Mouse (Mus musculus) limb, embryonic 14.5 days (tissue): ENCODE measurements around the gene Tmem259. TPM values are rescaled to one million over a fixed set of nuclear protein-coding genes. Genes with fewer than 3 reads are reported as not detected.

Experiments used
- ATAC-seq: fragments of 200-750 bp; cut with Nextera tagmentation; 2 replicates; pipeline ENCODE4 v1.8.0; 2017; ENCODE audit warnings: low read depth, moderate number of reproducible peaks, moderate TSS enrichment; ENCODE audit not compliant: low FRiP score
- DNase-seq: peaks from one replicate; pipeline ENCODE4 v3.0.0-alpha.2; 2015; ENCODE audit warnings: low spot score
- H3K27ac ChIP-seq: fragments of 300-500 bp; sonication (generic); replicated peaks from 2 replicates; pipeline ENCODE4 v1.5.1; 2014; ENCODE audit warnings: low read depth, mild to moderate bottlenecking, low read length, moderate library complexity, mixed read lengths
- H3K27me3 ChIP-seq: fragments of 300-500 bp; sonication (generic); 2 replicates; pipeline ENCODE4 v1.6.1; 2014; ENCODE audit warnings: low read length, mixed read lengths; ENCODE audit not compliant: control insufficient read depth, insufficient read depth
- H3K36me3 ChIP-seq: fragments of 300-500 bp; sonication (generic); 2 replicates; pipeline ENCODE4 v1.6.1; 2014; ENCODE audit warnings: mild to moderate bottlenecking, low read length, moderate library complexity, mixed read lengths; ENCODE audit not compliant: control insufficient read depth, insufficient read depth
- H3K4me1 ChIP-seq: fragments of 300-500 bp; sonication (generic); 2 replicates; pipeline ENCODE4 v1.6.1; 2014; ENCODE audit warnings: antibody characterized with exemption, low read length, mixed read lengths; ENCODE audit not compliant: control insufficient read depth, insufficient read depth
- H3K4me2 ChIP-seq: fragments of 300-500 bp; sonication (generic); replicated peaks from 2 replicates; pipeline ENCODE4 v1.6.1; 2014; ENCODE audit warnings: low read depth, mild to moderate bottlenecking, low read length, moderate library complexity; ENCODE audit not compliant: severe bottlenecking
- H3K4me3 ChIP-seq: fragments of 300-500 bp; sonication (generic); replicated peaks from 2 replicates; pipeline ENCODE4 v1.5.1; 2014; ENCODE audit warnings: low read length
- H3K9ac ChIP-seq: fragments of 300-500 bp; sonication (generic); 2 replicates; pipeline ENCODE4 v1.6.1; 2014; ENCODE audit warnings: mild to moderate bottlenecking, low read depth, low read length, moderate library complexity; ENCODE audit not compliant: severe bottlenecking
- H3K9me3 ChIP-seq: fragments of 300-500 bp; sonication (generic); 2 replicates; pipeline ENCODE4 v1.6.1; 2016; ENCODE audit warnings: low read length; ENCODE audit not compliant: control insufficient read depth
- POLR2A ChIP-seq: fragments of 200-500 bp; IDR thresholded peaks from 2 replicates; pipeline ENCODE4 v1.8.0; 2012; ENCODE audit warnings: inconsistent platforms, mild to moderate bottlenecking, moderate library complexity, borderline replicate concordance; ENCODE audit not compliant: insufficient read depth, insufficient read length; ENCODE audit errors: extremely low read depth
- WGBS: fragments of 180-500 bp; shearing (Covaris S2); extraction: QIAGEN DNeasy Blood & Tissue Kit; methylation state at CpG from one replicate; pipeline ENCODE4 v1.1.7; 2014; 5-methylcytosine and 5-hydroxymethylcytosine counted together
- polyA plus RNA-seq, 2 experiments: library from polyadenylated mRNA; depleted of rRNA in 1 of 2; stranded (reverse) in 1 of 2; unstranded in 1 of 2; fragments of >200 nt; fragmentation: Nextera tagmentation in 1 of 2; extraction: Ambion mirVana in 1 of 2; gene quantifications; 2 replicates each; pipeline versions ENCODE4 v1.2.1 to v1.2.3; 2012 to 2014

Tmem259 gene
- polyA plus RNA-seq, 2 experiments, result 24.5 to 260 TPM

- ATAC-seq (no peak), DNase-seq (no peak)
- no peak for TF ChIP-seq POLR2A
- H3K27ac ChIP-seq, result no peak overlapping the region
- no peaks in the 10 kb centered on the region for H3K27me3 ChIP-seq
- peaks cover 26% of the 10 kb centered on the region for H3K36me3 ChIP-seq
- WGBS, result 62% methylated on average over 9 of the region's 9 CpGs
- no peak overlapping the region for H3K4me3 ChIP-seq
- H3K9ac ChIP-seq, result no peak overlapping the region
- no peak overlapping the region for H3K4me2 ChIP-seq
- peaks cover 2% of the 10 kb centered on the region for H3K4me1 ChIP-seq
- H3K9me3 ChIP-seq, result no peaks in the 10 kb centered on the region
These were observed 28.4 kb downstream of the Tmem259 start for GRCm38 (mm10) chr10:79955691-79956090.

GRCm38 (mm10) chr10:79953946-79954345 lies 30.2 kb downstream of the Tmem259 start:
- Histone ChIP-seq H3K9me3 (no peaks in the 10 kb centered on the region), H3K4me3 (no peak overlapping the region), H3K4me1 (no peaks in the 10 kb centered on the region), H3K4me2 (no peak overlapping the region), H3K27me3 (no peaks in the 10 kb centered on the region), H3K27ac (no peak overlapping the region), H3K36me3 (peaks cover 43% of the 10 kb centered on the region), H3K9ac (no peak overlapping the region)
- TF ChIP-seq POLR2A, result no peak
- 91% methylated on average over 6 of the region's 6 CpGs for WGBS
- DNase-seq (no peak), ATAC-seq (no peak)

- Histone ChIP-seq H3K27ac (no peak overlapping the region), H3K36me3 (peaks cover 61% of the 10 kb centered on the region), H3K4me1 (peaks cover 3% of the 10 kb centered on the region)
These were observed 33.5 kb downstream of the Tmem259 start for GRCm38 (mm10) chr10:79950661-79951060.

GRCm38 (mm10) chr10:79949873-79950272 lies 34.3 kb downstream of the Tmem259 start:
- peaks cover 66% of the 10 kb centered on the region for H3K36me3 ChIP-seq
- WGBS, result 77% methylated on average over 4 of the region's 4 CpGs

More at GRCm38 (mm10) chr10:79950661-79951060, 33.5 kb downstream of the Tmem259 start:
- Histone ChIP-seq H3K27me3 (no peaks in the 10 kb centered on the region), H3K4me2 (no peak overlapping the region), H3K4me3 (no peak overlapping the region), H3K9ac (no peak overlapping the region), H3K9me3 (no peaks in the 10 kb centered on the region)
- TF ChIP-seq POLR2A, result no peak
- 85% methylated on average over 18 of the region's 18 CpGs for WGBS
- ATAC-seq, result no peak
- no peak for DNase-seq

GRCm38 (mm10) chr10:79947502-79947901 lies 36.6 kb downstream of the Tmem259 start:
- H3K9ac ChIP-seq, result no peak overlapping the region
- H3K27me3 ChIP-seq, result no peaks in the 10 kb centered on the region
- H3K27ac ChIP-seq, result no peak overlapping the region
- H3K9me3 ChIP-seq, result no peaks in the 10 kb centered on the region
- H3K4me2 ChIP-seq, result no peak overlapping the region
- ATAC-seq (no peak), DNase-seq (no peak)
- 73% methylated on average over 6 of the region's 6 CpGs for WGBS
- no peak overlapping the region for H3K4me3 ChIP-seq
- H3K36me3 ChIP-seq, result peaks cover 54% of the 10 kb centered on the region
- peaks cover 19% of the 10 kb centered on the region for H3K4me1 ChIP-seq
- no peak for TF ChIP-seq POLR2A

More at GRCm38 (mm10) chr10:79949873-79950272, 34.3 kb downstream of the Tmem259 start:
- H3K4me3 ChIP-seq, result no peak overlapping the region
- H3K9ac ChIP-seq, result no peak overlapping the region
- H3K9me3 ChIP-seq, result no peaks in the 10 kb centered on the region
- no peaks in the 10 kb centered on the region for H3K27me3 ChIP-seq
- peaks cover 10% of the 10 kb centered on the region for H3K4me1 ChIP-seq
- TF ChIP-seq POLR2A, result no peak
- no peak overlapping the region for H3K4me2 ChIP-seq
- ATAC-seq, result no peak
- H3K27ac ChIP-seq, result no peak overlapping the region
- no peak for DNase-seq
